Mouse (Mus musculus) layer of hippocampus, postnatal 10 days (tissue): ENCODE measurements around the gene Trak1. TPM values are rescaled to one million over a fixed set of nuclear protein-coding genes. Genes with fewer than 3 reads are reported as not detected.

Experiments
- DNase-seq, 2 experiments: peaks; one replicate each; pipeline ENCODE4 v3.0.0; 2021; ENCODE audit warnings: low spot score in 2 of 2
- total RNA-seq, 2 experiments: library from RNA; stranded (reverse); gene quantifications; 2 replicates each; pipeline ENCODE4 v1.2.3; 2021

Trak1 gene
- total RNA-seq, 2 experiments from 2014 or later, result 207 to 210 TPM

DNA sequence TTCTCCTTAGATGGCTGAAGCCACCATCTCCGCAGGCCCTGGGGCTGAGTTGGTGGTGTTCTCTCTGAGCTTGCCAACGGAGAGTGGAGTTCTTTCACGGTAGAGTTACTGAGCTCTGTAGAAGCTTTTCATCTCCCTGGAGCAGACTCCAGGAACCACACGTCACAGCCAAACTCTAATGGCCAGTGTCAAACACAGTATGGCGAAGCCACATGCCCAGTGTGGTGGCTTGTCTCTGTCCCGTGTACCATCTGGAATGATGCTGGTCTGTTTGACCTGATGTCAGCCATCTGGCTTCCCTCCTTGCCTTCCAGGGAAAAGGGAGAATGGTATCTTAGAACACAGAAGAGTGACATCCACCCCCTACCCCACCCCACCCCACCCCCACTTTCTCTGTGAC, 172.4 kb downstream of the Trak1 start:
- no peak for DNase-seq

DNA sequence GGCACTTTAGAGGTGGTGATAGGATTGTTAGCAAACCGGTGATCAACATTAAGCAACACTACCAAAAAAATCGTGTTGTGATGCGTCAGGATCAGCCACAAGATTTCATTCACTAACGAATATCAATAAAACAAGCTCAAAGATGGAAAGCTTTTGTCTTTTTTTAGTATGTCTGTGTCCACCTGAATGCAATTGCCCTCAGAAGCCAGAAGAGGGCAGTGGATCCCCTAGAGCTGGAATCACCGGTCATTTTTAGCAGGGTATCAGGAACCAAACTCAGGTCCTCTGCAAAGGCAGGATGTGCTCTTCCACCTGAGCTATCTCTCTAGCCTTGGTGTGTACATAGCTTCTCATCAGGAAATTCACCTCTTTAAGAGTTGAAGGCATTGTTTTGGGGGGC, 177.5 kb downstream of the Trak1 start:
- no peak for DNase-seq

DNA sequence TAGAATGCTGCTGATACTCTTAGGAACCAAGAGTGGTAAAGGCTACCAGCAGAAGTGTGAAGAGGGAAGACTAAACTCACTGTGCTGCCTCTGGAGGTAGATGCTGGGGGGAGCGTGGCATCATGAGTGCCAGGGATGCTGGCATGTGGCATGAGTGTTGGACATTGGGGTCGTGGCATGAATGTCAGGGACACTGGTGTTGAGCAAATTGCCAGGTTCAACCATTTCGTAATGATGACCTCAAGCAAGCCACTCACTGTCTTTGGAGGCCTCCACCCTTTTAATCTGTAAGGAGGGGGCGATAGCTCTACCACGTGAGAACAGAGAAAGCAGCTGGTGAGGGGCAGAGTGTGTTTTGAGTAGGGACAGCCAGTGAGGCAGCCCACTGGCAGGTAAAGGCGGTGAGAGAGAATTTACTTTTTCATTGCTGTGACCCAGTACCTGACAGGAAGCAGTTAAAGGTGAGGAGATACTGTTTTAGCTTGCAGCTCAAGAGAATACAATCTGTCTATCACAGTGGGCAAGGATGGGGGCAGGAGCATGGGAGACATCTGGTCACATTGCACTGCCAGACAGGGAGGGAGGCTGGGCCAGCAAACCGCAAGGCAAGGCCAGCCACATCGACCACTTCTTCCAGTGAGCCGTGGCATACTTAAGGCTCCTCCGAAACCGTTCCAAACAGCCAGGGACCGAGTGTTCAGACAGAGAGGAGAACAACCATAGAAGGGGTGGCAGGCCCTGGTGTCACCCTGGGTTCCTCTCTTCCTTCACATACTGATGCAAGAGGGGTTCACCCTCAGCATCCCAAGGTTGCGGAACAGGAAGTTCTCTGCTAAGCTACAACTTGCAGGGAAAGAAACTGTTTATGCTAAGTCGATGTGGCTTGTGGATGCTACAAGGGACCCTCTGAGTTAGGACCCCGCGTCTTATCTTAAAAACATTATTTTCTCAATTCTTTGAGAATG, 178.5 kb downstream of the Trak1 start:
- DNase-seq, result peak in 1 of 2 experiments; percentile 35

DNA sequence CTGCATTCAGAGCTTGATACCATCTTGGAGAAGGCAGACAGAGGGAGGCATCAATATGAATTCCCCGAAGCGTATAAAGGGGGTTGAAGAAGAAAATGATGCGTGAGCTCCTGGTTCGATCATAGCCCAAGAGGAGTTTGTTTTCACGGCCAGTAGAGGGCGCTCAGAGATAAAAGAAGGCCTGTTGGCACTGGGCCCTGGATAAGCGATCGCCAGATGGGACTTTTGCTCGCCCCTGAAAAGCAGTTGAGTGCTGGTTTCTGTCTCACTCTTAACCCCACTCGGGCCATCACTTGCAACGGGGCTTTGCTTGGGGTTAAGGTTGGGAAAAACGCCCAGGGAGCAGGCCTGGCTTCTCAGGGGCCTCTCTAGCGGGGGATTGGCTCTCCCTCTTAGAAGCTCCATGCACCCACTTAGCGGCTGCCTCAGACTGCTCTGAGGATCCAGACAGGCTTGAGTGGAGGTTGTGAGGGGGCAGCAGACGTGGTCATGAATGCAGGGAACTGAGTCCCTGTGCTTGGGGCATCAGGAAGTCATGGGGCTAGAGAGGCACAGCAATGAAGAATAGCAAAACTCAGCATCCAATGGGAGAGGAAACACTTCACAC, 180.1 kb downstream of the Trak1 start:
- peak; percentile 87 to 88 for DNase-seq

DNA sequence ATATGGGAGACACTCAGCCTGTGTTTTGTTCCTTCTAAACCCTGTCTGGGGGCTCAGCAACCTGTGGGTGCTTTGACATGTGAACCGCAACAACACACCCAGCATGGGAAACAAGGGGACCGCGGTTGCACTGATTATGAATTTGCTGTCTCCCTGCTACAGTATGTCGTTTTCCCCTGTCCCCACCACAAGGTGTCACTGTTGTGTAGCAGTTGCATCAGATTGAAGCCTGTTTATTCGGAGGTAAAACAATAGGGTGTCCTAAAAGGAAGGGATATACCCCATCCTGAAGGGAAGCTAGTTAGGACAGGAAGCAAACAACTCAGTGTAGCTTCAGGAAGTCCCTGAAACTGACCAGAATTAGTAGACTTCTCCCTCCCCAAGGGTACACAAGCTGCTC, 182.2 kb downstream of the Trak1 start:
- peak; percentile 78 to 83 for DNase-seq

DNA sequence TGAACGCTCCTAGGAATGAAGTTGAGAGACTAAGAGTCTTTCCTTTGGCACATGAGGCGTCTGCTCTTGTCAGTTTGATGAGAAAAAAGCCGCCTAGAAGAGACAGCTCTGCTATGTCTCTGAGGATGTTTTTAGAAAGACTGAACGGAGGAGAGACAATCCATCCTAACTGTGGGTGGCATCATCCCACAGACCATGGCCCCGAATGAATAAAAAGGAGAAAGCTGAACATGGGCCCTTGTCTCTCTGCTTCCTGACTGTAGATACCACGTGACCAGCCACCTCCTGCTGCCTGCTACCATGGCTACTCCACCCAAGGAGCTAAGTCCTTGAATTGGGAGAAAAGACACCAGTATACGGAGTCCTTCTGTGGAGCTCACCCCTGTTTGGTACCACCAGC, 189.9 kb downstream of the Trak1 start:
- no peak for DNase-seq

DNA sequence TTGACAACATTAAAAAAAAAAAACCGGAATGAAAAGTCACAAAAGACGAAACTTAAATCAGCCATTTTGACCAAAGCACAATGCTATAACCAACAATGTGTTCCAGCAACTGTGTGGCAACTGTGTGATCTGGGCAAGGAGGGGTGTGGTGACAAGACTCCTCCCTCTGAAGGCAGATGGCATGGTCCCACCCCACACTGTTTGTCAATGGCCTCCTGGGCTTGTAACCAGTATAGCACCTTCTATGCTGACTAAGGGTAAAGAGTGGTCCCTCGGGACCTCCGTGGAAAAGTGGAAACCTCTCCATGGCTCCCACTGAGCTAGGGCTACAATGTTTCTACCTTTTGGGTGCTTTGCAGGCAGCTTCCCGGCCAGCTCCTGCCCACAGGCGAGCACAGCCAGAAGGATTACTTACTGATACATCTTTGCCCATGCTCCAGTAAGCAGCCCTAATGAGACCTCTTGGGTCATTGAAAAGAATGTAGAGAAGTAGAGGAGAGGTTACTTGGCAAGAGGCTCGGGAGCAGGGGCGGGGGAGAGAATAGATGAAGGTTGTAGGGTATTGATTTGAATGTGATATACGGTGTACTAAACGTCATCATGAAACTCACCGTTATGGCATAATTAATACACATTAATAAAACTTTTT, 194.4 kb downstream of the Trak1 start:
- DNase-seq, result no peak

DNA sequence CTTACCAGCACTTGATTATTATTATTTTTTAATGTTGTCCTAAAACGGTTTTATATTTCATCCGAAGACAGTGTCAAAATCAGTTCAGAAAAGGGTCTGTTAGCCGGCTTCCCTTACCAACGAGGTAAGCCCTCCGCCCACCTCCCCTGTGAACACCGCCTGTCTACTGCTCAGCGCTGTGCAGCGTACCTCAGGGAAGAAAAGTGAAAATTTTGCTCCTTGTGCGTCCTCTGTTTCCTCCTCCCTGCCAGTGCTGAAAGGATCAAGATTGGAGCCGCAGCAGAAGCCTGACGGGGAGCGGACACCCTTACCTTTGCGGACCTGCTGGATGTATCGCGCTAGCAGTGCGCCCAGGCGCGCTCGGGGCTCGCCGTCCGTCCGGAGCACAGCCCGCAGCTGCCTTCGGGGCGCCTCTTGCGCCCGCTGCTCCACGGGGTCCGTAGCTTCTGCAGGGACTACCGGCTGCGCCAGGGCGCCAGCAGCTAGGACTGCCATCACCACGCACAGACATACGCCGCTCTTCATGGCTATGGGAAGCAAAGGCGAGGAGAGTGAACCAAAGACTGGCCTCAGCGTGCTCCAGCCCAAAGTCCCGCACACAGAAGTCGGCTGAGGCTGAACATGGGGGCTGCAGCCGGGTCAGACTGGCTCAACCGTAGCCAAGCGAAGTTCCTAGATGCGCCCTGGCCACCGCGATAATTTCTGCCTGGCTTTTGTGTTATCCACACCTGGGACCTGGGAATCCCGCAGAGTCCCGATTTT, 196.9 kb downstream of the Trak1 start:
- peak in 1 of 2 experiments; percentile 36 for DNase-seq

DNA sequence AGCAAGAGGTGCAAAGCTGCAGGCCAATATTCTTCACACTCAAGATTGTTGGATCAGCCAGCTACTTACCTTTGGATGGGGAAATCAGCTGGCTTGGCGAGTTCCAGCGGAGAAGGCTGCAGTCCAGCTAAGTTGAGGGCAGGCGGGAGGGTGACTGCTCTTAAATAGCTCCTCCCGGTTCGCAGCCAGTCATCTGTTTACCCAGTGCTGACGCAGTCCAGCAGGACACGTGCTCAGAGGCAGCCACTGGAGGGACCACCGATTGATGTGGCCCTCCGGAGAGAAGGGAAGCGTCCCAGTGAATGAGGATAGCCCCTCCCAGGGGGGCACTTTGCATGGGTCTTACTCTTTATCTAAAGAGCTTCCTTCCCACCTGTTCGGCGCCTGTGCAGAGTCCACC, 198.2 kb downstream of the Trak1 start, which contains the start of gene Cck:
Cck (minus strand) TSS at position 166 of the 400 bp plus-strand sequence.
- DNase-seq, result peak; percentile 31 to 42

DNA sequence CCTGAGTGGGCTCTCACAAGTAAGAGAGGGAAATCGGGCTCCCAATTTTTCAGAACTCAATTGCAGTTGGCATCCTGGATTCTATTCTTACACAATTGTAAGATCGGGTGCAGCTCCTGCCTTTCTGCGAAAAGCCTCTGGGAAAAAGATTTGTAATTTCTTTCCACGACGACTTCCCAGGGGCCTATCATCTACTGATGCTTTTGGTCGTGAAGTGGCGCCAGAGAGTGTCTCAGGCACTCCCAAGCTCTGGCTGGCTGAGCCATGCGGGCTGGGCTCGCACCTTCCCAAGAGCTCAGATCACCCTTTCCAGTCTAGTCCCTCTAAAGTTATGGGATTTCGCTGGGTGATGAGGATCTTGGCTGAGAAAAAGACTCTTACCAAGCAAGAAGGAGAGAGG, 198.8 kb downstream of the Trak1 start:
- no peak for DNase-seq

DNA sequence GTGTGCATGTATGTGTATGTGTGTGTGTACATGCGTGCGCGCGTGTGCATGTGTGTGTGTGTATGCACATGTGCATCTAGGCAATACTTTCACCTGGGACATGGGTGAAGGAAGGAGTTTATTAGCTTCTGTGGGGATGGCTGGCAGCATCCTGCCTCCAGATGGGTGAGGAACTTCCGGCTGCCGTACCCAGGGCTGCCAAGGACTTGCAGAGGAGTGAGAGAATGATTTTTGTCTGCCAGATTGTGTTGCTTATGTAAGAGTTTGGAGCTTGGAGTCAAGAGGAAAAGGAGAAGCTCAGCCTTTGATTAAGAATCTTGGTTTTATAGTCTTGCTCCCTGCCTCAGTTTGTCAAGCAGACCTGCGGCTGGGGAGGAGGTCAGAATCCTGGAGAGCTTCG, 208.0 kb downstream of the Trak1 start:
- DNase-seq, result peak; percentile 40 to 45

DNA sequence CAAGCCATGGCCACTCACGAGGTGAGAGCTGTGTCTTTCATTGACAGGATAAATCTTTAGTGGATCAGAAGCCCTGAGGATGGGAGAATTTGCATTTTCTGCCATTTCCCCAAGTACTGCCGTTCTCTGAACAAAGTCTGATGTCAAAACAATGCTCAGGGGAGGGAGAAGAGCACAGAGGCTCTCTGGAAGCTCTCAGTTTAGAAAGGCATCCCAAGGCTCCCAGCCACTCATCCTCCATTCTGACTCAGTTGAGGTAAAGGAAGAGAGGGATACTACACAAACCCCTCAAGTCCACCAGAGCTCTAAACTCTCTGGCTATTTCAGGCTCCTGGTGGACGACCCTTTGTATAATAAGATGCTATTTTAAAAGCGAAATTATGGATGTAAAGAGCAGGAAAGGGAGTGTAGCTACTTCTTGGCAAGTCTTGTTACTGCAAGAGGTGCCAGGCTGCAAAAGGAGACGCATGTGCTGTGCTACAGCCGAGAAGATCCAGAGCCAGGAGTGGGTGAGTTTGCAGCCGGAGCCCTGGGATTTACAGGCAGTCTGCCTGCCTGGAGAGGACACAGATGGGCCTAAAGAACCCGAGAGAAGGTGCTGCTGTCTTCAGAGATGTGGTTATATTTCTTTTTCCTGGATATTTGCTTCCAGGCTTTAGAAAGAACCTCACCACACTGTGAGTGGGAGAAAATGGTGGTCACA, 209.3 kb downstream of the Trak1 start:
- DNase-seq, result peak; percentile 30 to 38

DNA sequence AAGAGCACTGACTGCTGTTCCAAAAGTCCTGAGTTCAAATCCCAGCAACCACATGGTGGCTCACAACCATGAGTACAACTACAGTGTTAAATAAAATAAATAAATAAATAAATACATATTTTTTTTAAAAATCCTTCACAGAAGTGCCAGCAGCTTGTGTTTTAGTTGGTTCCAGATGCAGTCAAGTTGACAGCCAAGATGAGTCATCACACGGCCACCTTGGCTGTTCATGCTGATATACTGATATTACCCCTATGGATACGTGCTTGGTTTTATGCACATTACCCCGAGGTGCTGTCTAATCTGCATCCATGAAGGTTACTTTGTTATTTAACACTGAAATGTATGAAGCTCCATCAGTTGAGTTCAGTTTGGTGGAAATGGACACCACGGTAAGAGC, 214.6 kb downstream of the Trak1 start:
- no peak for DNase-seq

DNA sequence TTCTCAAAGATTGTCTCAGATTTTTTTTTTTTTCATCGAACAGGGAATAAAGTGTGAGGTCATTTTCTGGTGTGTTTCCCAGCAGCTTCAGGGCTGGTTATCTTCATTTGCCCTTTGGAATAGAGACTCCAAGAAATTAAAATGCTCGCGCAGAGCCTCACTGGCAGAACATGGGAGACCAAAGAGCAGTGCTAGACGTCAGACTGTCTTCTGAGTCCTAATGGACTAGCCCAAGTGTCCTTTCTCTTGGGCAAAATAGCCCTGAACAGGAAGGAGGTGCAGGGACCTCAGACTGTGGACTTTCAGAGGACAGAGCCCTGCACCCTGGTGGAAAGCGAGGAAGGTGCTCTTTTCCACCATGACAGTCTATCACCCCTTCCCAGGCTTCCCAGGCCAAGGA, 217.2 kb downstream of the Trak1 start:
- DNase-seq, result no peak

DNA sequence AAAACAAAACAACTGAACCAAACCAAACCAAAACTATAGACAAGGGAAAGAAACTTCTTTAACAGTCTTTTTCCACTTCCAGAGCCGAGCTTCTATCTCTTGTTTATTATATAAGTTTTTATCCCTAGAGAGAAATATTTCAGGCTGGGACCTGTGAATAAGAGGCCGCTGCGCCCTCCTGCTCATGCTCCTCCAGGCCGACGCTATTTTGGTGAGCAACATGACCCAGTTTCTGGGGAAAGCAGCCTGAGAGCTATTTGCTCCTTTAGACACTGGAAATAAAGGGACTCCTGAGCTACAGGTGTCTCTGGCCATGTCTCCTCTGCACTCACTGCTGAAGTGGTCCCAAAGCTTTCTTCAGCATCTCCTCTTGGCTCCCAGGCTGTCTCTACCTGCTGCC, 222.7 kb downstream of the Trak1 start:
- DNase-seq, result no peak

Other genes starting within 250 kb of the Trak1 start
- gene Ulk4, start 20.3 kb upstream of the Trak1 start, total RNA-seq, result 1 to 10 TPM; 7.7 to 9.6 TPM
- 100 to 1,000 TPM; 453 to 489 TPM for gene Cck, start 198.2 kb downstream of the Trak1 start, total RNA-seq